Mouse (Mus musculus) cerebellum, adult 2 months (tissue): ENCODE data around the gene Camkk1.

Experiments
- CTCF ChIP-seq: fragments of 200-500 bp; IDR thresholded peaks from 2 replicates; pipeline ENCODE4 v1.5.1; 2011; ENCODE audit warnings: low read depth, mild to moderate bottlenecking, control low read depth, low read length, moderate library complexity, borderline replicate concordance; ENCODE audit not compliant: insufficient read depth
- POLR2A ChIP-seq: fragments of 200-500 bp; IDR thresholded peaks from 2 replicates; pipeline ENCODE4 v1.6.1; 2011; ENCODE audit warnings: low read length, control low read depth, borderline replicate concordance; ENCODE audit not compliant: insufficient read depth

DNA sequence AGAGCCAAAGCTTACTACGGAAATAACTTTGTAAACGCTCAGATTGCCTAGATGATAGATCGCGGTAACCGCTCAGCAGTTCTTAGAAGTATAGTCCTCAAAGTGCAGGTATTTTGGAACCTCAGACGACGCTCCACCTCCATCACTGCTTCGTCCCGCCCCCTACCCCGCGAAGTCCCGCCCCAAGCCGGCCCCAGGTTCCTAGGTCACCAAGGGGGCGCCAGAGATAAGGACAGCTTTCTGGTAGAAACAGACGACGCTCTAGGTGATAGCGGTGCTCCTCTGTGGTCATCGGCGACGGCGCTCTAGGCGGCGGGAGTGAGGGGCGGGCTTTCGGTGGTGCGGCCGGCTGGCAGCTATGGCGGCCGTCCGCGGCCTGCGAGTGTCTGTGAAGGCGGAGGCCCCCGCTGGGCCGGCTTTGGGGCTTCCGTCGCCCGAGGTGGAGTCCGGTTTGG lies 28.8 kb downstream of the Camkk1 start, which contains the start of gene Ncbp3:
- TF ChIP-seq CTCF (peak; percentile 72), POLR2A (peak; percentile 70; the same call in 1 of the 2 replicates)
